Mouse (Mus musculus) hindbrain, embryonic 13.5 days (tissue): ENCODE measurements around the gene Fcho1. TPM values are rescaled to one million over a fixed set of nuclear protein-coding genes. Genes with fewer than 3 reads are reported as not detected.

Experiments
- ATAC-seq: fragments of 200-750 bp; cut with Nextera tagmentation; 2 replicates; pipeline ENCODE4 v1.8.0; 2017; ENCODE audit warnings: moderate TSS enrichment; ENCODE audit not compliant: low FRiP score
- H3K27ac ChIP-seq: fragments of 300-500 bp; sonication (generic); 2 replicates; pipeline ENCODE4 v1.5.1; 2015; ENCODE audit warnings: inconsistent platforms, mild to moderate bottlenecking, moderate library complexity
- H3K27me3 ChIP-seq: fragments of 300-500 bp; sonication (generic); 2 replicates; pipeline ENCODE4 v1.6.1; 2015; ENCODE audit warnings: mild to moderate bottlenecking, inconsistent platforms
- H3K36me3 ChIP-seq: fragments of 300-500 bp; sonication (generic); 2 replicates; pipeline ENCODE4 v1.6.1; 2015; ENCODE audit warnings: mild to moderate bottlenecking, inconsistent platforms
- H3K4me1 ChIP-seq: fragments of 300-500 bp; sonication (generic); replicated peaks from 2 replicates; pipeline ENCODE4 v1.6.1; 2015; ENCODE audit warnings: inconsistent platforms
- H3K4me2 ChIP-seq: fragments of 300-500 bp; sonication (generic); 2 replicates; pipeline ENCODE4 v1.6.1; 2015; ENCODE audit warnings: inconsistent platforms, mild to moderate bottlenecking, moderate library complexity
- H3K4me3 ChIP-seq: fragments of 300-500 bp; sonication (generic); 2 replicates; pipeline ENCODE4 v1.5.1; 2015; ENCODE audit warnings: mild to moderate bottlenecking, inconsistent platforms
- H3K9ac ChIP-seq: fragments of 300-500 bp; sonication (generic); 2 replicates; pipeline ENCODE4 v1.6.1; 2015; ENCODE audit warnings: mild to moderate bottlenecking, inconsistent platforms
- H3K9me3 ChIP-seq: fragments of 300-500 bp; sonication (generic); 2 replicates; pipeline ENCODE4 v1.6.1; 2016; ENCODE audit warnings: inconsistent platforms
- WGBS: fragments of 180-500 bp; shearing (Covaris S2); methylation state at CpG from one replicate; pipeline ENCODE4 v1.1.7; 2015; 5-methylcytosine and 5-hydroxymethylcytosine counted together
- polyA plus RNA-seq: library from polyadenylated mRNA; unstranded; fragments of >200 nt; fragmentation: Nextera tagmentation; extraction: Ambion mirVana; gene quantifications from 2 replicates; pipeline ENCODE4 v1.2.1, GENCODE M21; 2015

Fcho1 gene
- polyA plus RNA-seq, 1 experiment from 2014 or later: 62.2 TPM

DNA sequence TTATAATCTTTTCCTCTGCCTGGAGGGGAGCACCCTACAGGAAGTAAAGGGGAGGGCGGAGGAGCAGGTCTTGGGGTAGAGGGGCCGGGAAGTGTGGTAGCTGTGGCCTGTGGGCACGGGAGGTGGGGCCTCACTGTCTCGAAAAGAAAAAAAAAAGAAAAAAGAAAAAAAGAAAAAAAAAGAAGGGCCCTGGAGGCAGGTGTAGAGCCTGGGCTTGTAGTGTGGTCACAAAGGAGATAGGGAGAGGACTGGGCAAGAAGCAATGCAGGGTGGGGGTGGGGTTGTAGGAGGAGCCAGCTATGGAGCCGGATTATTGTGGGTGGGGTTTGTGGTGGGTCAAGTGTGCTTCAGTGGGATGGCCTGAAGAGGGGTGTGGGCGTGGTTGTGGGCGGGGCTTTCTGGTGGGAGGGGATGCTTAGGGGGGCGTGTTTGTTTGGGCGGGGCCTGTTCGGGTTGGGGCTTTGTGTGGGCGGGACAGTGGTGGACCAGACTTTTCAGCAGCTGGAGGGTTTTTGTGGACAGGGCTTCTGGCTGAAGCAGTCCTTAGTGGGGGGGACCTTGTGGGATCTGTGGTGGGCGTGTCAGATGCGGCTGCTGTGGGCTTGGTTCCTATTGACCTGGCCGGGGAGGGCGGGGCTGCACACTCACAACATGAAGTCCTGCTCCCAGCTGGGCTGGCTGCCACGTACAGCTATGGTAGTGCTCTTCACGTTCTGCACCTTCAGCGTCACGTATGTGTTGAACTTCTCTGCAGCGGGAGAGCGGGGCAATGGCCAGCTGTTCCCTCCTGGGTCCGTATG lies 60.0 kb downstream of the Fcho1 start:
- Histone ChIP-seq H3K36me3 (peaks cover 30% of the 10 kb centered on the region), H3K27ac (no peak overlapping the region), H3K4me1 (peaks cover 50% of the 10 kb centered on the region), H3K4me2 (peak overlapping the region; percentile 24), H3K9me3 (no peaks in the 10 kb centered on the region), H3K27me3 (peaks cover 36% of the 10 kb centered on the region), H3K4me3 (no peak overlapping the region), H3K9ac (peak overlapping the region; percentile 6; the same call in 1 of the 2 replicates)
- ATAC-seq: no peak
- WGBS: 7% methylated on average over 22 of the region's 22 CpGs

DNA sequence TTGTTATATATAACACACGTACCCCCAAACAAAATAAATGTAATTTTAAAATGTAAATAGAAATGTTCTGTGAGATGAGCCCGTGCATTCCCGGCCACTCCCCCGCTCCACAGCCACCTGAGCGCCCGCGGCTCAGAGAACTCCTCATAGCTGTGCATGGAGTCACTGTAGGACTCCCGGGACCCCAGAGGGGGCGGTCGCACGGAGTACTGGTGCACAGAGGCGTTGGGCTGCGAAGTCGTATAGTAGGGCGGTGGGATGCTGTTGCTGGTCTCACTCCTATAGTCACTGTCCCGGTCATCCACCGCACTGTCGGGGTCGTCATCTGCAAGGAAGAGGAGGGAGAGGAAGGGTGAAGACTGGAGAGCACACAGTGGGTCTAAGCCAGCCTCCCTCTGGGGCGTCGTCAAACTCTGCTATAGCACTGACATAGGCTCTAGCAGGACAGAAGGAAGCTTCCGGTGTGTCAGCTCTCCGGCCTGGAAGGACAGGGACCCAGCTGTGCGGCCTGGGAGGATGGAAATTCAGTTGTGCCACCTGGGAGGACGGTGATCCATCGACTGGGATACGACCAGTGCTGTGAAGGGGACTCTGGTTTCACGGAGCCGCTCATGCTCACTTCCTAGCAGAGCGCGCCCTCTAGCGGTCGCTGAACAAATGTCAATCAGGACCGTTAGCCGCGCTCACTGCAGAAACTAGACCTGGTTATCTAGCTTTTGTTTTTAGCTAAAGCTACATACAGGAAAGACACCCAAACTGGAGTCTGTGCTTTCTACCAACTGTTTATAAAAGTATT lies 65.0 kb downstream of the Fcho1 start:
- 11% methylated on average over 36 of the region's 36 CpGs for WGBS
- peaks cover 61% of the 10 kb centered on the region for H3K36me3 ChIP-seq
- H3K27me3 ChIP-seq: peaks cover 77% of the 10 kb centered on the region
- H3K4me3 ChIP-seq: no peak overlapping the region
- H3K27ac ChIP-seq: no peak overlapping the region
- no peak overlapping the region for H3K9ac ChIP-seq
- 0 out of 2 replicates have a peak, but pooled peaks cover 8% of the 10 kb centered on the region for H3K4me1 ChIP-seq
- peak; percentile 68 for ATAC-seq
- no peaks in the 10 kb centered on the region for H3K9me3 ChIP-seq
- no peak overlapping the region for H3K4me2 ChIP-seq

DNA sequence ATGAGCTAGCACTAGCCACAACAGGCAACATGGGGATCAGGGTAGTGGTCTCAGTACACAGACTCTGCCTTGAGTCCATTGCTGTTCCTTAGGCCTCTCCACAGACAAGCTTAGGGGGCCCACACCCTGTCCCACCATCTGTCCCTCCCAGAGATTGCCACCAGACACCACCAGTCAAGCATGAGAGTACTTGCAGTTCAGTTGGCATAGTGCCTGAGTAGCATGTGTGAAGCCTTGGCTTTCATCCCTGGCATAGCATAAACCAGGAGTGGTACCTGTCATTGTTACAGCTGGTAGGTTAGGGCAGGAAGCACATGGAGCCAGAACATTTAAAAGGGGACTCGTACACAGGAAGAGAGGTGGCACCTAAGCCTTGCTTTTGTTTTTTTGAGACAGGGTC lies 65.8 kb downstream of the Fcho1 start:
- peaks cover 69% of the 10 kb centered on the region for H3K36me3 ChIP-seq
- H3K27me3 ChIP-seq: peaks cover 84% of the 10 kb centered on the region
- 70% methylated on average over 1 of the region's 1 CpGs for WGBS
- no peak overlapping the region for H3K4me3 ChIP-seq
- no peak overlapping the region for H3K9ac ChIP-seq
- H3K4me2 ChIP-seq: no peak overlapping the region
- no peaks in the 10 kb centered on the region for H3K9me3 ChIP-seq
- ATAC-seq: no peak
- H3K4me1 ChIP-seq: peaks cover 9% of the 10 kb centered on the region; the same call in 1 of the 2 replicates
- no peak overlapping the region for H3K27ac ChIP-seq

DNA sequence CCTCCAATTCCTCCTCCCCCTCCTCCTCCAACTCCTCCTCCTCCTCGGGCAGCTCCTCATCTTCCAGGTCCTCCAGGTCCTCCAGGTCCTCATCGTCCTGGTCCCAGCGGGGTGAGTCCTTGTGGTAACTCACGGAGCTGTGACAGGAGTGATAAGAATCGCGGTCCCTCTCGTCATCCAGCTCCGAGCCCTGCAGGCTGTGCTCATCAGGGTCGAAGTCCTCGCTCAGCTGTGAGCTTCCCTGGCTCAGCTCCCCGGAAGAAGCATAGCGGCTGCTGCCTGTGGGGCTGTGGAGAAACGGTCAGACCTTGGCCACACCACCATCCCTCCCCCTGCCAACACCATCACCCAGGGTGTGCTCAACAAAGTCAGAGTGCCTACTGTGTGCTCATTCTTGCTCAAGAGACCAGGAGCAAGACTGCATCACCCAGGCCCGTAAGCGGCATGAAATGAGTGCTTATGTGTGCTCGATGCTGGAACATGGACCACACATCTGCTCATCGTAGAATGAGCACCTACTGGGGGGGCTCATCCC lies 66.9 kb downstream of the Fcho1 start:
- peaks cover 90% of the 10 kb centered on the region for H3K27me3 ChIP-seq
- H3K27ac ChIP-seq: no peak overlapping the region
- H3K9ac ChIP-seq: no peak overlapping the region

More for the DNA sequence above, 66.9 kb downstream of the Fcho1 start:
- no peak for ATAC-seq
- Histone ChIP-seq H3K36me3 (peaks cover 71% of the 10 kb centered on the region), H3K4me1 (peaks cover 11% of the 10 kb centered on the region; the same call in 1 of the 2 replicates), H3K4me3 (no peak overlapping the region), H3K4me2 (no peak overlapping the region), H3K9me3 (no peaks in the 10 kb centered on the region)
- WGBS: 34% methylated on average over 17 of the region's 17 CpGs

Other genes starting within 250 kb of the Fcho1 start
- gene Ano8, start 239.8 kb downstream of the Fcho1 start, polyA plus RNA-seq: 6.6 and 7.1 TPM in 2 replicates
- gene Gtpbp3, start 237.6 kb downstream of the Fcho1 start, polyA plus RNA-seq: 13.7 and 14.3 TPM in 2 replicates
- 13.8 and 14.0 TPM in 2 replicates for gene Plvap, start 214.0 kb downstream of the Fcho1 start, polyA plus RNA-seq
- gene Ccdc194, start 200.0 kb downstream of the Fcho1 start, polyA plus RNA-seq: 0.31 and 0.49 TPM in 2 replicates
- 16.0 and 17.2 TPM in 2 replicates for gene Bst2, start 188.3 kb downstream of the Fcho1 start, polyA plus RNA-seq
- 55.3 and 59.6 TPM in 2 replicates for gene Mvb12a, start 182.8 kb downstream of the Fcho1 start, polyA plus RNA-seq
- 0.19 TPM in 1 of 2 replicates, not detected in the other for gene Tmem221, start 166.8 kb downstream of the Fcho1 start, polyA plus RNA-seq
- not detected in 2 replicates for gene Nxnl1, start 159.1 kb downstream of the Fcho1 start, polyA plus RNA-seq
- 78.5 and 81.9 TPM in 2 replicates for gene Slc27a1, start 156.8 kb downstream of the Fcho1 start, polyA plus RNA-seq
- gene Pgls, start 133.5 kb downstream of the Fcho1 start, polyA plus RNA-seq: 197 and 204 TPM in 2 replicates
- gene Fam129c, start 128.1 kb downstream of the Fcho1 start, polyA plus RNA-seq: 6.9 and 8.2 TPM in 2 replicates
- gene Colgalt1, start 114.7 kb downstream of the Fcho1 start, polyA plus RNA-seq: 57.5 and 63.2 TPM in 2 replicates
- gene Unc13a, start 54.0 kb downstream of the Fcho1 start, polyA plus RNA-seq: 18.0 and 18.9 TPM in 2 replicates
- 3.5 TPM in 2 replicates for gene Jak3, start 49.4 kb downstream of the Fcho1 start, polyA plus RNA-seq
- 0.31 and 0.79 TPM in 2 replicates for gene Insl3, start 36.5 kb downstream of the Fcho1 start, polyA plus RNA-seq
- 0.32 and 0.34 TPM in 2 replicates for gene B3gnt3, start 23.9 kb downstream of the Fcho1 start, polyA plus RNA-seq
- 8.2 and 8.7 TPM in 2 replicates for gene Zfp709, start 156.3 kb upstream of the Fcho1 start, polyA plus RNA-seq
- gene Zfp882, start 182.9 kb upstream of the Fcho1 start, polyA plus RNA-seq: 16.5 and 17.8 TPM in 2 replicates
- 34.9 and 38.9 TPM in 2 replicates for gene Zfp617, start 182.9 kb upstream of the Fcho1 start, polyA plus RNA-seq
- 15.1 and 16.9 TPM in 2 replicates for gene Zfp961, start 225.3 kb upstream of the Fcho1 start, polyA plus RNA-seq